Mouse (Mus musculus) neural tube, embryonic 11.5 days (tissue): ENCODE results near the gene Dapp1. TPM values are rescaled to one million over a fixed set of nuclear protein-coding genes. Genes with fewer than 3 reads are reported as not detected.
"Not testable (repeated sequence)": the region's sequence is repeated elsewhere in the genome, so short reads cannot be mapped to it uniquely, and the experiment has no call there.

Source experiments
- ATAC-seq: fragments of 200-750 bp; cut with Nextera tagmentation; 2 replicates; pipeline ENCODE4 v1.8.0; 2017; ENCODE audit warnings: moderate number of reproducible peaks, mild to moderate bottlenecking, moderate TSS enrichment, moderate library complexity; ENCODE audit not compliant: insufficient read depth, low FRiP score, low TSS enrichment
- DNase-seq: peaks from one replicate; pipeline ENCODE4 v3.0.0-alpha.2; 2015; ENCODE audit warnings: low spot score
- H3K27ac ChIP-seq: fragments of 300-500 bp; sonication (generic); 2 replicates; pipeline ENCODE4 v1.5.1; 2014; ENCODE audit warnings: low read depth, mild to moderate bottlenecking, low read length
- H3K27me3 ChIP-seq: fragments of 300-500 bp; sonication (generic); 2 replicates; pipeline ENCODE4 v1.6.1; 2014; ENCODE audit warnings: mild to moderate bottlenecking, low read length, mixed read lengths; ENCODE audit not compliant: control insufficient read depth, insufficient read depth
- H3K36me3 ChIP-seq: fragments of 300-500 bp; sonication (generic); 2 replicates; pipeline ENCODE4 v1.6.1; 2014; ENCODE audit warnings: mild to moderate bottlenecking, low read length, moderate library complexity, mixed read lengths; ENCODE audit not compliant: control insufficient read depth, insufficient read depth
- H3K4me1 ChIP-seq: fragments of 300-500 bp; sonication (generic); 2 replicates; pipeline ENCODE4 v1.6.1; 2014; ENCODE audit warnings: low read length, mixed read lengths; ENCODE audit not compliant: control insufficient read depth, insufficient read depth
- H3K4me2 ChIP-seq: fragments of 300-500 bp; sonication (generic); 2 replicates; pipeline ENCODE4 v1.6.1; 2014; ENCODE audit warnings: low read depth, mild to moderate bottlenecking, moderate library complexity
- H3K4me3 ChIP-seq: fragments of 300-500 bp; sonication (generic); 2 replicates; pipeline ENCODE4 v1.5.1; 2014; ENCODE audit warnings: low read depth, low read length
- H3K9ac ChIP-seq: fragments of 300-500 bp; sonication (generic); 2 replicates; pipeline ENCODE4 v1.6.1; 2014; ENCODE audit warnings: mild to moderate bottlenecking, low read length
- H3K9me3 ChIP-seq: fragments of 300-500 bp; sonication (generic); 2 replicates; pipeline ENCODE4 v1.6.1; 2016; ENCODE audit warnings: low read length; ENCODE audit not compliant: control insufficient read depth
- whole genome bisulfite sequencing: fragments of 180-500 bp; shearing (Covaris S2); extraction: QIAGEN DNeasy Blood & Tissue Kit; methylation state at CpG from one replicate; pipeline ENCODE4 v1.1.7; 2014; 5-methylcytosine and 5-hydroxymethylcytosine counted together
- polyA plus RNA-seq: library from polyadenylated mRNA; unstranded; fragments of >200 nt; fragmentation: Nextera tagmentation; extraction: Ambion mirVana; gene quantifications from 2 replicates; pipeline ENCODE4 v1.2.1, GENCODE M21; 2014

Dapp1 gene
- polyA plus RNA-seq, 1 experiment from 2014 or later: 1.6 TPM

- Histone ChIP-seq H3K4me3 (no peak overlapping the region), H3K9ac (no peak overlapping the region)
Observed at GRCm38 (mm10) chr3:137968820-137969486, 12.4 kb downstream of the Dapp1 start.

GRCm38 (mm10) chr3:137968105-137968819 is 13.1 kb downstream of the Dapp1 start:
- no peaks in the 10 kb centered on the region for H3K27me3 ChIP-seq
- WGBS: 91% methylated on average over 14 of the region's 14 CpGs
- no peaks in the 10 kb centered on the region for H3K4me1 ChIP-seq
- no peak overlapping the region for H3K4me2 ChIP-seq
- no peak for DNase-seq
- H3K36me3 ChIP-seq: no peaks in the 10 kb centered on the region
- no peak overlapping the region for H3K9ac ChIP-seq
- H3K4me3 ChIP-seq: no peak overlapping the region
- no peaks in the 10 kb centered on the region for H3K9me3 ChIP-seq
- H3K27ac ChIP-seq: no peak overlapping the region
- ATAC-seq: no peak

More at GRCm38 (mm10) chr3:137968820-137969486, 12.4 kb downstream of the Dapp1 start:
- ATAC-seq: no peak
- Histone ChIP-seq H3K9me3 (no peaks in the 10 kb centered on the region), H3K4me1 (no peaks in the 10 kb centered on the region), H3K27ac (no peak overlapping the region), H3K27me3 (no peaks in the 10 kb centered on the region), H3K36me3 (no peaks in the 10 kb centered on the region), H3K4me2 (no peak overlapping the region)
- 92% methylated on average over 9 of the region's 9 CpGs for WGBS
- DNase-seq: no peak

- H3K27ac ChIP-seq, H3K36me3 ChIP-seq, ATAC-seq, H3K9ac ChIP-seq, H3K4me3 ChIP-seq, H3K4me1 ChIP-seq, DNase-seq, H3K9me3 ChIP-seq, H3K4me2 ChIP-seq, H3K27me3 ChIP-seq: not testable (repeated sequence)
- WGBS: 82% methylated on average over 1 of the region's 1 CpGs
Observed at GRCm38 (mm10) chr3:137964014-137964413, 17.3 kb downstream of the Dapp1 start.

- H3K27me3 ChIP-seq: no peaks in the 10 kb centered on the region
- no peak for DNase-seq
- no peak for ATAC-seq
- H3K9me3 ChIP-seq: no peaks in the 10 kb centered on the region
- WGBS: 83% methylated on average over 8 of the region's 8 CpGs
- no peaks in the 10 kb centered on the region for H3K4me1 ChIP-seq
- no peak overlapping the region for H3K9ac ChIP-seq
- no peaks in the 10 kb centered on the region for H3K36me3 ChIP-seq
- no peak overlapping the region for H3K4me2 ChIP-seq
- H3K27ac ChIP-seq: no peak overlapping the region
- no peak overlapping the region for H3K4me3 ChIP-seq
Observed at GRCm38 (mm10) chr3:137963508-137963907, 17.8 kb downstream of the Dapp1 start.

- no peak overlapping the region for H3K4me3 ChIP-seq
- no peak overlapping the region for H3K9ac ChIP-seq
- H3K4me2 ChIP-seq: no peak overlapping the region
- 71% methylated on average over 8 of the region's 8 CpGs for WGBS
- no peaks in the 10 kb centered on the region for H3K36me3 ChIP-seq
- DNase-seq (no peak), ATAC-seq (no peak)
- H3K27me3 ChIP-seq: no peaks in the 10 kb centered on the region
- H3K27ac ChIP-seq: no peak overlapping the region
- no peaks in the 10 kb centered on the region for H3K9me3 ChIP-seq
- no peaks in the 10 kb centered on the region for H3K4me1 ChIP-seq
Observed at GRCm38 (mm10) chr3:137961736-137962385, 19.5 kb downstream of the Dapp1 start.

- Histone ChIP-seq H3K9ac (no peak overlapping the region), H3K4me3 (no peak overlapping the region), H3K4me2 (no peak overlapping the region), H3K36me3 (no peaks in the 10 kb centered on the region), H3K9me3 (no peaks in the 10 kb centered on the region), H3K27ac (no peak overlapping the region), H3K27me3 (no peaks in the 10 kb centered on the region), H3K4me1 (no peaks in the 10 kb centered on the region)
- 83% methylated on average over 4 of the region's 4 CpGs for WGBS
- ATAC-seq (no peak), DNase-seq (no peak)
Observed at GRCm38 (mm10) chr3:137959456-137959855, 21.9 kb downstream of the Dapp1 start.

GRCm38 (mm10) chr3:137958352-137958751 is 23.0 kb downstream of the Dapp1 start:
- Histone ChIP-seq H3K4me1 (no peaks in the 10 kb centered on the region), H3K36me3 (no peaks in the 10 kb centered on the region), H3K27ac (no peak overlapping the region), H3K9me3 (no peaks in the 10 kb centered on the region), H3K4me2 (no peak overlapping the region), H3K9ac (no peak overlapping the region), H3K4me3 (no peak overlapping the region), H3K27me3 (no peaks in the 10 kb centered on the region)
- ATAC-seq (no peak), DNase-seq (no peak)
- WGBS: 92% methylated on average over 4 of the region's 4 CpGs

- Histone ChIP-seq H3K4me2 (no peak overlapping the region), H3K27ac (no peak overlapping the region), H3K4me1 (no peaks in the 10 kb centered on the region), H3K36me3 (no peaks in the 10 kb centered on the region), H3K9ac (no peak overlapping the region), H3K4me3 (no peak overlapping the region), H3K27me3 (no peaks in the 10 kb centered on the region), H3K9me3 (no peaks in the 10 kb centered on the region)
- DNase-seq (no peak), ATAC-seq (no peak)
- 95% methylated on average over 9 of the region's 9 CpGs for WGBS
Observed at GRCm38 (mm10) chr3:137957864-137958263, 23.5 kb downstream of the Dapp1 start.
